Mouse (Mus musculus): ENCODE measurements around the gene Herc6. TPM values are rescaled to one million over a fixed set of nuclear protein-coding genes. Genes with fewer than 3 reads are reported as not detected.

The Herc6 gene
- polyA plus RNA-seq, 1 experiment from 2014 or later, result 6.7 TPM

DNA sequence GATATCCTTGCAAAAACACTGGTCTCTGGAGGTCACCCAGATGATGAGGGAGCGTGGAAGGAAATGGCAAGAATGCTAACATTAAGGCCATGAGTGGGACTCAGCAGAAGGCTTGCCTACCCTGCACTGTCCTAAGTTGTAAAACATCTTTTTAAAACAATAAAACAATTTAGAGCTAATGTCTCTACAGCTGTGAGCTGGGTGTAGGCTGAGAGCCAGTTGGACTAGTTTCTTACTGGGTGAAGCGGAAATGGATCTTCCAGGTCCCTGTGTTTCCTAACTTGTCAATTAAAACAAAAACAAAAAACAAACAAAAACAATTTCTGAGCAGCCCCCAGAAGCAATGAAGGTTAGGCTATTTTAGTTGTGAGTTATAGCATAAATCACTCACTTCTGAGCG is 112.3 kb downstream of the Herc6 start:
- peaks cover 8% of the 10 kb centered on the region; the same call in 1 of the 2 replicates for H3K36me3 ChIP-seq (ENCODE audit: control insufficient read depth, insufficient read depth, low read length)
- H3K9ac ChIP-seq (ENCODE audit: low read depth, low read length), result no peak overlapping the region
- WGBS (ENCODE audit: insufficient replicate concordance), result 85% methylated on average over 3 of the region's 3 CpGs
- no peaks in the 10 kb centered on the region for H3K27me3 ChIP-seq (ENCODE audit: control insufficient read depth, insufficient read depth, low read length)
- ATAC-seq (replicated peaks; ENCODE audit: insufficient number of reproducible peaks, low FRiP score, low TSS enrichment), result no peak
- no peak overlapping the region for H3K4me2 ChIP-seq
- H3K4me1 ChIP-seq (ENCODE audit: control insufficient read depth, insufficient read depth, low read length), result peaks cover 6% of the 10 kb centered on the region; the same call in 1 of the 2 replicates
- H3K27ac ChIP-seq (ENCODE audit: low read depth, low read length), result no peak overlapping the region
- no peak overlapping the region for H3K4me3 ChIP-seq (ENCODE audit: low read depth, low read length)
- H3K9me3 ChIP-seq (replicated peaks; ENCODE audit: control insufficient read depth, low read length), result no peaks in the 10 kb centered on the region

DNA sequence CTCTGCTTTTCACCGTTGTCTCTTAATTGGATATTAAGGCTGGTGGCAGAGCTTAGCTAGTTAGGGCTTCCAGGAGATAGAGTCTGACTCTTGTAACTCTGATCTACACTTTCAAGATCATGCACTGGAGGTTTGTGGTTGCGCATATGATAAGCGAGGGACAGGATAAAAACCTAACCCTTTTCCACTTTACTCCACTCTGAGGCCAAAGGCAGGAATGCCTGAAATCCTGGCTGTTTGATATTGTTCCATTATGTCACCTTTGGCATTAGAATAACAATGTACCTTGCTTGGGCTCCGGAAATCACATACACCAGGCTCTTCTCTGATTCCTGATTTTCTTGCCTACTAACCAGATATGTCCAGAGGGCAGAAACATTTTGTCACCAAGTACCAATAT is 120.9 kb downstream of the Herc6 start:
- no peaks in the 10 kb centered on the region for H3K9me3 ChIP-seq (replicated peaks; ENCODE audit: control insufficient read depth, low read length)
- H3K36me3 ChIP-seq (ENCODE audit: control insufficient read depth, insufficient read depth, low read length), result no peaks in the 10 kb centered on the region
- no peak for ATAC-seq (replicated peaks; ENCODE audit: insufficient number of reproducible peaks, low FRiP score, low TSS enrichment)
- H3K4me3 ChIP-seq (ENCODE audit: low read depth, low read length), result no peak overlapping the region
- H3K9ac ChIP-seq (ENCODE audit: low read depth, low read length), result no peak overlapping the region
- H3K27ac ChIP-seq (ENCODE audit: low read depth, low read length), result no peak overlapping the region
- H3K4me2 ChIP-seq, result 0 out of 2 replicates have a peak overlapping the region, but pooled peaks have one; percentile 74
- peaks cover 3% of the 10 kb centered on the region; the same call in 1 of the 2 replicates for H3K4me1 ChIP-seq (ENCODE audit: control insufficient read depth, insufficient read depth, low read length)
- H3K27me3 ChIP-seq (ENCODE audit: control insufficient read depth, insufficient read depth, low read length), result no peaks in the 10 kb centered on the region
- 68% methylated on average over 4 of the region's 4 CpGs for WGBS (ENCODE audit: insufficient replicate concordance)

DNA sequence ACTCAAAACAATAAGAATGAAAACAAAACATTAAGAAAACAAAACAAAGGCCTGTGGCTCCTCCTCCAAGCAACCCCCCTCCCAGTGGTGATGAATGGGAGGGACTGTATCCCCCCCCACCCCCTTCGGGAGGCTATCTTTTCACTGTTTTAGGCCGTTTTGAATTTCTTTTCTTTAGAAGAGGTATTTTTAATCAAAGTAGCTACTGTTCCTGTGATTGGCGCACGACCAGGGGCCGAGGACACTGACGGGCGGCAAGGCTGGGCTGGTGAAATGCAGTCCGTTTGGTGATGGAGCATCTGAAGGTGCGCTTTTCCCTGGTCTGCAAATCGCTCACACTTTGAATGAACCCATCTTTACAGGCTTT is 121.6 kb downstream of the Herc6 start, which contains the start of gene Lancl2:
Gene Lancl2 (plus strand): TSS at position 165 of the 367 bp plus-strand sequence.
- H3K4me1 ChIP-seq (ENCODE audit: control insufficient read depth, insufficient read depth, low read length), result peaks cover 3% of the 10 kb centered on the region; the same call in 1 of the 2 replicates
- H3K4me2 ChIP-seq, result peak within 1 kb of the TSS; percentile 74
- H3K27ac ChIP-seq (ENCODE audit: low read depth, low read length), result peak within 1 kb of the TSS; percentile 90
- peak within 1 kb of the TSS; percentile 63 for H3K4me3 ChIP-seq (ENCODE audit: low read depth, low read length)
- under 1% methylated on average over 10 of the region's 10 CpGs for WGBS (ENCODE audit: insufficient replicate concordance)
- no peaks in the 10 kb centered on the region for H3K36me3 ChIP-seq (ENCODE audit: control insufficient read depth, insufficient read depth, low read length)
- H3K27me3 ChIP-seq (ENCODE audit: control insufficient read depth, insufficient read depth, low read length), result no peaks in the 10 kb centered on the region
- no peaks in the 10 kb centered on the region for H3K9me3 ChIP-seq (replicated peaks; ENCODE audit: control insufficient read depth, low read length)
- ATAC-seq (replicated peaks; ENCODE audit: insufficient number of reproducible peaks, low FRiP score, low TSS enrichment), result peak; percentile 6; the same call in 1 of the 2 replicates
- H3K9ac ChIP-seq (ENCODE audit: low read depth, low read length), result peak within 1 kb of the TSS; percentile 87

DNA sequence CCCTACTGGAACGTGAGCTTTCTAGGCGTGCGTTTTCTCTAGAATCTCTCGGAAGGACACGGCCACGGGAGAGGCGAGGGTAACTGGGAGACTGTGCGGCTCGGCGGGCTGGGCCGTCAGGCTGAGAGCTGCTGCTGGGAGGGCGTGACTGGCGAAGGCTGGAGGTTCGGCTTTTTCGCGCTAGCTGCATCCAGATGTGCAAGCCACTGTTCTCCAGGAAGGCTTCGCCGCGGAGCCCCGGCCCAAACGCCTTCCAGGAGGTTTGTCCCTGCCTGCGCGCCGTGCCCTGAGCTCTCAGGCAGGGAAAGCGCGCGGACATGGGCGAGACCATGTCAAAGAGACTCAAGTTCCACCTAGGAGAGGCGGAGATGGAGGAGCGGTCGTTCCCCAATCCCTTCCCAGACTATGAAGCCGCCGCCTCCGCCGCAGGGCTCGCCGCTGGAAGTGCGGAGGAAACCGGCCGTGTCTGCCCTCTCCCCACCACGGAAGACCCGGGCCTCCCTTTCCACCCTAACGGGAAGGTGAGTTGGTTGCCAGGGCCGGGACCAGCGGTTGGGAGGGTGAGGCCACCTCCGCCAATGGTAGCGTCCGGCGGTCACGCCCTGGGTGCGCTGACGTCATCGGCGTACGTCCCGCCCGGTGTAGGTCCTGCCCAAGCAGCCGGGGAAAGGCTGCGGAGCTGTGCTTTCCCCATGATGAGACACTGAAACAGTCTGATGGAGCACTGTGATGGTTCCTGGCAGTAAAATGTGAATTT is 122.1 kb downstream of the Herc6 start:
- ATAC-seq (replicated peaks; ENCODE audit: insufficient number of reproducible peaks, low FRiP score, low TSS enrichment), result peak; percentile 100
- under 1% methylated on average over 59 of the region's 59 CpGs for WGBS (ENCODE audit: insufficient replicate concordance)

DNA sequence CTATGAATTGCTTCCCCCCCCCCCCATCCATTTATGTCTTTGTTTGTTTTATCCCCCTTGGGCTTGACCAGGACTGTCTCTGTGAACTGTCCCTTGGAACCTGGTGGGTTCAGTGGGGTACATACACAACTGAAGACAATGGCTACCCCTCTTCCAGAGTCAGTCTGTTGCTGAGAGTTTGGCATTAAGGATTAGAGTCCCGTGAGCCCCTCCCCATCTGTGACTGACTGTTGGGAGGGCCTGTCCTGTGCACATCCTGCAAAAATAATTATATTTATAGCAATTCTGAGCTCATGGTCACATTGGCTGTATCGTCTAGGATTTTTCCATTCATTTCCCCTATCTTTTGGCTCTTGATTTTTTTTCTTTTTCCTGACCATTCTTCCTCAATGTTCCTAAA is 122.9 kb downstream of the Herc6 start:
- Histone ChIP-seq H3K4me3 (ENCODE audit: low read depth, low read length) (peak overlapping the region; percentile 63), H3K27ac (ENCODE audit: low read depth, low read length) (peak overlapping the region; percentile 90), H3K27me3 (ENCODE audit: control insufficient read depth, insufficient read depth, low read length) (no peaks in the 10 kb centered on the region), H3K9me3 (replicated peaks; ENCODE audit: control insufficient read depth, low read length) (no peaks in the 10 kb centered on the region), H3K4me2 (peak overlapping the region; percentile 74), H3K9ac (ENCODE audit: low read depth, low read length) (peak overlapping the region; percentile 87), H3K4me1 (ENCODE audit: control insufficient read depth, insufficient read depth, low read length) (peaks cover 3% of the 10 kb centered on the region; the same call in 1 of the 2 replicates), H3K36me3 (ENCODE audit: control insufficient read depth, insufficient read depth, low read length) (no peaks in the 10 kb centered on the region)
- ATAC-seq (replicated peaks; ENCODE audit: insufficient number of reproducible peaks, low FRiP score, low TSS enrichment), result peak; percentile 20; the same call in 1 of the 2 replicates
- 23% methylated on average over 2 of the region's 2 CpGs for WGBS (ENCODE audit: insufficient replicate concordance)

More for the DNA sequence above, 122.1 kb downstream of the Herc6 start:
- peak overlapping the region; percentile 87 for H3K9ac ChIP-seq (ENCODE audit: low read depth, low read length)
- H3K9me3 ChIP-seq (replicated peaks; ENCODE audit: control insufficient read depth, low read length), result no peaks in the 10 kb centered on the region
- peak overlapping the region; percentile 63 for H3K4me3 ChIP-seq (ENCODE audit: low read depth, low read length)
- peaks cover 3% of the 10 kb centered on the region; the same call in 1 of the 2 replicates for H3K4me1 ChIP-seq (ENCODE audit: control insufficient read depth, insufficient read depth, low read length)
- peak overlapping the region; percentile 74 for H3K4me2 ChIP-seq
- H3K27me3 ChIP-seq (ENCODE audit: control insufficient read depth, insufficient read depth, low read length), result no peaks in the 10 kb centered on the region
- peak overlapping the region; percentile 90 for H3K27ac ChIP-seq (ENCODE audit: low read depth, low read length)
- no peaks in the 10 kb centered on the region for H3K36me3 ChIP-seq (ENCODE audit: control insufficient read depth, insufficient read depth, low read length)

DNA sequence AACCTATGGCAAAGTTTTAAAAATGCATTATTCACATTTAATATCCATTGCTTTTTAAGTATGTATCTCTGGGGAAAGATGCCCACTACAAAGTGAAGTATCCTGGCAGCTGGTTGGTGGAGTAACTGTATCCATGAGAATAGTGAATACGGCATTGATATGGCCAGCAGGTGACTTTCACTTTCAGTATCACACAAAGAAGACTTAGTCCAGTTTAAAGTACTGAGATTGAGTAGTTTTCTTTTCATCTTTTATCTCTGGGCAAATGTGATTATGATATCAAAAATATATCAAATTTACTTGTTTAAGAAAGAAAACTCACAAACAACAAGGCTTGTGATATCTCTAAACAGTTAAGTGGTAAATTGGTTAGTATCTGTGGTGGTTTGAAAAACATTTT is 125.9 kb downstream of the Herc6 start:
- H3K27me3 ChIP-seq (ENCODE audit: control insufficient read depth, insufficient read depth, low read length), result no peaks in the 10 kb centered on the region
- no peak overlapping the region for H3K4me2 ChIP-seq
- no peaks in the 10 kb centered on the region for H3K36me3 ChIP-seq (ENCODE audit: control insufficient read depth, insufficient read depth, low read length)
- H3K9me3 ChIP-seq (replicated peaks; ENCODE audit: control insufficient read depth, low read length), result no peaks in the 10 kb centered on the region
- H3K9ac ChIP-seq (ENCODE audit: low read depth, low read length), result no peak overlapping the region
- H3K27ac ChIP-seq (ENCODE audit: low read depth, low read length), result no peak overlapping the region
- H3K4me3 ChIP-seq (ENCODE audit: low read depth, low read length), result no peak overlapping the region
- 92% methylated on average over 1 of the region's 1 CpGs for WGBS (ENCODE audit: insufficient replicate concordance)
- H3K4me1 ChIP-seq (ENCODE audit: control insufficient read depth, insufficient read depth, low read length), result peaks cover 3% of the 10 kb centered on the region; the same call in 1 of the 2 replicates
- no peak for ATAC-seq (replicated peaks; ENCODE audit: insufficient number of reproducible peaks, low FRiP score, low TSS enrichment)

DNA sequence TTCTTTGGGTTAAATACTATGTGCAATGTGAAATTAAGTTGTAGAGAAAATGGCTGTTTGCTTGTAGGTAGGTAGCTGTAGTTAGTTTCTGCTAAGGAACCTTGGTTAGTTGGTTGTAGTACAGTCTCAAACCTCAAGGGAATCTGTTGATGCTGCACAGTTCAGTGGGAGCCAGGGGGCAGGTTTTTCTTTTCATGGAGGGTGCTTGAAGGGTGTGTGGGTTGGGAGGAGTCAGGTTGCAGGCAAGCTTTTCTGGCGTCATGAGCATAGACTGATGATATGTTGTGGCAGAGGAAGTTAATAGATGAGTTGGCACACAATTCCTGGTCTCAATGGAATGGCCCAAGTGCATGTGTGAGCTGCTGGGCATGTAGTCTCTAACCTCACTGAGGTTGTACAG is 130.9 kb downstream of the Herc6 start:
- ATAC-seq (replicated peaks; ENCODE audit: insufficient number of reproducible peaks, low FRiP score, low TSS enrichment), result no peak
- Histone ChIP-seq H3K4me1 (ENCODE audit: control insufficient read depth, insufficient read depth, low read length) (no peaks in the 10 kb centered on the region), H3K36me3 (ENCODE audit: control insufficient read depth, insufficient read depth, low read length) (no peaks in the 10 kb centered on the region), H3K9me3 (replicated peaks; ENCODE audit: control insufficient read depth, low read length) (no peaks in the 10 kb centered on the region), H3K27me3 (ENCODE audit: control insufficient read depth, insufficient read depth, low read length) (no peaks in the 10 kb centered on the region), H3K27ac (ENCODE audit: low read depth, low read length) (no peak overlapping the region), H3K9ac (ENCODE audit: low read depth, low read length) (no peak overlapping the region), H3K4me3 (ENCODE audit: low read depth, low read length) (no peak overlapping the region), H3K4me2 (no peak overlapping the region)
- 17% methylated on average over 1 of the region's 1 CpGs for WGBS (ENCODE audit: insufficient replicate concordance)
